Mouse (Mus musculus): ENCODE measurements around the gene Fis1. TPM values are rescaled to one million over a fixed set of nuclear protein-coding genes. Genes with fewer than 3 reads are reported as not detected.
"Not testable (repeated sequence)": the region's sequence is repeated elsewhere in the genome, so short reads cannot be mapped to it uniquely, and the experiment has no call there.

Gene Fis1
- polyA plus RNA-seq, 1 experiment from 2014 or later = 259 TPM

GRCm38 (mm10) chr5:136923751-136924478 lies 29.2 kb upstream of the Fis1 start:
- no peaks in the 10 kb centered on the region for H3K27me3 ChIP-seq (replicated peaks)
- H3K9ac ChIP-seq = no peak overlapping the region
- no peaks in the 10 kb centered on the region for H3K9me3 ChIP-seq
- no peaks in the 10 kb centered on the region for H3K36me3 ChIP-seq
- ATAC-seq (ENCODE audit: insufficient read depth, low FRiP score, low read depth) = peak; percentile 50; the same call in 1 of the 2 replicates
- no peak overlapping the region for H3K4me3 ChIP-seq (replicated peaks)
- H3K27ac ChIP-seq = no peak overlapping the region
- WGBS = 44% methylated on average over 7 of the region's 7 CpGs
- H3K4me2 ChIP-seq = no peak overlapping the region
- H3K4me1 ChIP-seq = peaks cover 4% of the 10 kb centered on the region; the same call in 1 of the 2 replicates

GRCm38 (mm10) chr5:136929073-136929472 lies 24.0 kb upstream of the Fis1 start:
- Histone ChIP-seq H3K4me3 (replicated peaks) (no peak overlapping the region), H3K4me1 (no peaks in the 10 kb centered on the region), H3K9me3 (no peaks in the 10 kb centered on the region), H3K9ac (no peak overlapping the region), H3K27ac (no peak overlapping the region), H3K36me3 (no peaks in the 10 kb centered on the region), H3K27me3 (replicated peaks) (no peaks in the 10 kb centered on the region), H3K4me2 (no peak overlapping the region)
- WGBS = 14% methylated on average over 4 of the region's 4 CpGs
- ATAC-seq (ENCODE audit: insufficient read depth, low FRiP score, low read depth) = peak; percentile 88

- H3K9ac ChIP-seq = no peak overlapping the region
- no peak for ATAC-seq (ENCODE audit: insufficient read depth, low FRiP score, low read depth)
- H3K4me3 ChIP-seq (replicated peaks) = no peak overlapping the region
- H3K9me3 ChIP-seq = no peaks in the 10 kb centered on the region
- no peaks in the 10 kb centered on the region for H3K4me1 ChIP-seq
- H3K36me3 ChIP-seq = no peaks in the 10 kb centered on the region
- H3K27me3 ChIP-seq (replicated peaks) = no peaks in the 10 kb centered on the region
- WGBS = 84% methylated on average over 14 of the region's 14 CpGs
- no peak overlapping the region for H3K4me2 ChIP-seq
- no peak overlapping the region for H3K27ac ChIP-seq
Measured at GRCm38 (mm10) chr5:136931896-136932295, 21.2 kb upstream of the Fis1 start.

DNA sequence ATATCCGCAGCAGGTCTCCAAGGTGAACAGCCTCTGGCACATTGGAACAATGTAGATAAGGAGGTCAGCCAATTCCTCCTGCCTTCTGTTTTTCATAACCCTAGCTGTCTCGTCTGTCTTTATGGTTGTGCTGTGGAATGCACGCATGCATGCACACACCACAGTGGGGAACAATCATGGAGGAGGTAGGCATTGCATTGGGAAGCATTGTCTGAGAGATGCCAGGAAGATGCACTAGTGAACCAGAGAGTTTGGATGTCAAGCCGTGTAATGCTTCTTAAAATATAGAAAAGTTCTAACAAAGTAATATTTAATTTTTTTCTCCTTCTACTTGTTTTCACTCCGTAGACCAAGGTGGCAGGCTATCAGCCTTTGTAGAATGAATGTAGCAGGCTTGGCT lies 20.1 kb upstream of the Fis1 start:
- 83% methylated on average over 5 of the region's 5 CpGs for WGBS
- no peaks in the 10 kb centered on the region for H3K36me3 ChIP-seq
- H3K4me3 ChIP-seq (replicated peaks) = no peak overlapping the region
- ATAC-seq (ENCODE audit: insufficient read depth, low FRiP score, low read depth) = no peak
- H3K27me3 ChIP-seq (replicated peaks) = no peaks in the 10 kb centered on the region
- no peak overlapping the region for H3K4me2 ChIP-seq
- no peaks in the 10 kb centered on the region for H3K9me3 ChIP-seq
- H3K4me1 ChIP-seq = no peaks in the 10 kb centered on the region
- no peak overlapping the region for H3K27ac ChIP-seq
- H3K9ac ChIP-seq = no peak overlapping the region

GRCm38 (mm10) chr5:136933930-136934329 lies 19.1 kb upstream of the Fis1 start:
- Histone ChIP-seq H3K4me1 (no peaks in the 10 kb centered on the region), H3K36me3 (no peaks in the 10 kb centered on the region), H3K27ac (no peak overlapping the region), H3K27me3 (replicated peaks) (no peaks in the 10 kb centered on the region), H3K9ac (no peak overlapping the region), H3K4me2 (no peak overlapping the region), H3K4me3 (replicated peaks) (no peak overlapping the region), H3K9me3 (no peaks in the 10 kb centered on the region)
- no peak for ATAC-seq (ENCODE audit: insufficient read depth, low FRiP score, low read depth)
- 81% methylated on average over 6 of the region's 6 CpGs for WGBS

- no peak overlapping the region for H3K27ac ChIP-seq
- no peak overlapping the region for H3K4me3 ChIP-seq (replicated peaks)
- no peaks in the 10 kb centered on the region for H3K36me3 ChIP-seq
- WGBS = 66% methylated on average over 7 of the region's 7 CpGs
- ATAC-seq (ENCODE audit: insufficient read depth, low FRiP score, low read depth) = no peak
- no peaks in the 10 kb centered on the region for H3K4me1 ChIP-seq
- no peak overlapping the region for H3K9ac ChIP-seq
- H3K4me2 ChIP-seq = no peak overlapping the region
- no peaks in the 10 kb centered on the region for H3K9me3 ChIP-seq
- H3K27me3 ChIP-seq (replicated peaks) = no peaks in the 10 kb centered on the region
Measured at GRCm38 (mm10) chr5:136935905-136936695, 17.0 kb upstream of the Fis1 start.

DNA sequence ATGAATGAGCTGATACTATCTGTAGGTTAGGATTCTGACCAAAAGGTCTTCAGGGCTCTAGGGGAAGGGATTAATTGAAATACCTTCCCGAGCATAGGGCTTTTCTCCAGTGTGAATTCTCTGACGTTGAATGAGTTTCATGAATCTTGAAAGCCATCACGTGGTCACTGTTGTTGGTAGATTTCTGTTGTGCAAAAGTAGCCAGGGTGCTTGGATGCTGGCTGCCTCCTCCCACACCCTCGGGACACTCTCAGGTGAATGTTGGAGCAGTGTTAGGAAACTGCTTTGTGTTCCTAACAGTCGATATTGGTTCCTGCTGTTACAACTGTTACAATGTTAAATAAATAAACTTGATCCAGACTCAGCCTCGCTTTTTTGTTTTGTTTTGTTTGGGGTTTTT lies 16.3 kb upstream of the Fis1 start:
- H3K9me3 ChIP-seq = no peaks in the 10 kb centered on the region
- 79% methylated on average over 6 of the region's 6 CpGs for WGBS
- no peaks in the 10 kb centered on the region for H3K4me1 ChIP-seq
- H3K4me2 ChIP-seq = no peak overlapping the region
- H3K27ac ChIP-seq = no peak overlapping the region
- H3K27me3 ChIP-seq (replicated peaks) = no peaks in the 10 kb centered on the region
- no peak overlapping the region for H3K9ac ChIP-seq
- H3K4me3 ChIP-seq (replicated peaks) = no peak overlapping the region
- no peaks in the 10 kb centered on the region for H3K36me3 ChIP-seq
- no peak for ATAC-seq (ENCODE audit: insufficient read depth, low FRiP score, low read depth)

- ATAC-seq (ENCODE audit: insufficient read depth, low FRiP score, low read depth) = no peak
- H3K4me1 ChIP-seq = no peaks in the 10 kb centered on the region
- H3K27me3 ChIP-seq (replicated peaks) = no peaks in the 10 kb centered on the region
- no peaks in the 10 kb centered on the region for H3K9me3 ChIP-seq
- H3K36me3 ChIP-seq = no peaks in the 10 kb centered on the region
- H3K4me3 ChIP-seq (replicated peaks) = no peak overlapping the region
- no peak overlapping the region for H3K27ac ChIP-seq
- 86% methylated on average over 5 of the region's 5 CpGs for WGBS
- no peak overlapping the region for H3K4me2 ChIP-seq
- no peak overlapping the region for H3K9ac ChIP-seq
Measured at GRCm38 (mm10) chr5:136937621-136938020, 15.5 kb upstream of the Fis1 start.

DNA sequence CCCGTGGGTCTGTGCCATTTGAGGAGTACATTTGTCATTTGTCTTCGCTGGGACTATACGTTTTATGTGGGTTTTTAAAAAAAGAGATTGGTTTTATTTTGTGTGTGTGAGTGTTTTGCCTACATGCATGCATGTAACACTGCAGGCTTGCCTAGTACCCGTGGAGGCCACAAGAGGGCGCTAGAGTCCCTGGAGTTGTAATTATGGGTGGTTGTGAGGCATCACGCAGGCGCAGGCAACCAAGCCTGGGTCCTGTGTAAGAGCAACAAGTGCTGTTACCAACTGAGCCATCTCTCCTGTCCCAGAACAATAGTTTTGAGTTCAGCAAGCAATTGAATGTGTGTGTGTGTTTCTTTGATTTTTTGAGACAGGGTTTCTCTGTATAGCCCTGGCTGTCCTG lies 13.8 kb upstream of the Fis1 start:
- Histone ChIP-seq H3K36me3 (no peaks in the 10 kb centered on the region), H3K4me3 (replicated peaks) (no peak overlapping the region), H3K27ac (no peak overlapping the region), H3K4me1 (no peaks in the 10 kb centered on the region), H3K27me3 (replicated peaks) (no peaks in the 10 kb centered on the region), H3K4me2 (no peak overlapping the region), H3K9ac (no peak overlapping the region), H3K9me3 (no peaks in the 10 kb centered on the region)
- WGBS = 62% methylated on average over 7 of the region's 7 CpGs
- no peak for ATAC-seq (ENCODE audit: insufficient read depth, low FRiP score, low read depth)

- H3K36me3 ChIP-seq; H3K9ac ChIP-seq; ATAC-seq (ENCODE audit: insufficient read depth, low FRiP score, low read depth); H3K27me3 ChIP-seq (replicated peaks); H3K4me1 ChIP-seq; H3K27ac ChIP-seq; H3K4me2 ChIP-seq; H3K9me3 ChIP-seq; H3K4me3 ChIP-seq (replicated peaks): not testable (repeated sequence)
- WGBS = 67% methylated on average over 6 of the region's 6 CpGs
Measured at GRCm38 (mm10) chr5:136940029-136940428, 13.0 kb upstream of the Fis1 start.

DNA sequence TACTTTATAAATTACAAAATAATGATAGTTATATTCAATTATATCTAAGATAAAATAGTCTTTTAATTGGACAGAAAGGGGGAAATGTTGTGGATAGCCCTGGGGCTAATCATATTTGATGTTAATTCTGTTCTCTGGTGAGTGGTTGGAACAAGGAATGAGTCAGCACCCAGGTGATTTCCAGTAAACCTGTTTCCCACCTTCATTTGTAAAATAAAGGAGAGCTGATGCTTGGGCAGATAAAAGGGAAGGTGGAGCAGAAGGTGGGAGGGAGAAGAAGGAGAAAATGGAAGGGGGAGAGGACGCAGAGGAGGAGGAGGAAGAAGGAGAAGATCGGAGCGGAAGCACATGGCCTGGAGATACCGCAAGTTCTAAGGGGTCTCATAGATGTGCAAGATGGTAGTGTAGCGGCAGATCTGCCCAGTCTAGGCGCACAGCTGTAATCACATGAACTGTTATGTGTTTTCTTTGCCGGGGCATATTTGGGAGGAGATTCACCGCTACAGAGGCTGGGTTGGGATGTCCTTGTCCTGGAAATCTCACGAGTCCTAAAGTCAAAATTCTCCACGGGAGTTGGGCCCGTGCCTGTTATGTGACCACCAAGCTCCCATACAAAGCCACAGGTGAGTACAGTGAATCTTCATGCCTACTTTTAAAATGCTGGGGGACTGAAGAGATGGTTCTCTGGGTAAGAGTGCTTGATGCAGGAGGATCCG lies 12.1 kb upstream of the Fis1 start:
- H3K9ac ChIP-seq = no peak overlapping the region

GRCm38 (mm10) chr5:136942781-136943180 lies 10.3 kb upstream of the Fis1 start:
- Histone ChIP-seq H3K4me1 (no peaks in the 10 kb centered on the region), H3K36me3 (no peaks in the 10 kb centered on the region), H3K4me2 (no peak overlapping the region), H3K9me3 (no peaks in the 10 kb centered on the region), H3K9ac (no peak overlapping the region), H3K4me3 (replicated peaks) (no peak overlapping the region), H3K27me3 (replicated peaks) (no peaks in the 10 kb centered on the region), H3K27ac (no peak overlapping the region)
- no peak for ATAC-seq (ENCODE audit: insufficient read depth, low FRiP score, low read depth)
- WGBS = 56% methylated on average over 3 of the region's 3 CpGs

More for the DNA sequence above, 12.1 kb upstream of the Fis1 start:
- no peaks in the 10 kb centered on the region for H3K27me3 ChIP-seq (replicated peaks)
- WGBS = 85% methylated on average over 12 of the region's 12 CpGs
- H3K36me3 ChIP-seq = no peaks in the 10 kb centered on the region
- ATAC-seq (ENCODE audit: insufficient read depth, low FRiP score, low read depth) = no peak
- H3K27ac ChIP-seq = no peak overlapping the region
- no peak overlapping the region for H3K4me3 ChIP-seq (replicated peaks)
- H3K4me2 ChIP-seq = no peak overlapping the region
- H3K9me3 ChIP-seq = no peaks in the 10 kb centered on the region
- H3K4me1 ChIP-seq = no peaks in the 10 kb centered on the region

Measured in stomach, embryonic 15.5 days (tissue).